Mouse (Mus musculus): ENCODE results near the gene Unc50. TPM values are rescaled to one million over a fixed set of nuclear protein-coding genes. Genes with fewer than 3 reads are reported as not detected.

Gene Unc50
- 116 and 121 TPM in 2 replicates for polyA plus RNA-seq (2015; fragmentation: Nextera tagmentation; extraction: Ambion mirVana)

- H3K36me3 ChIP-seq = peaks cover 40% of the 10 kb centered on the region
- peak within 1 kb of the TSS; percentile 91 for H3K9ac ChIP-seq
- H3K27ac ChIP-seq (replicated peaks) = peak within 1 kb of the TSS; percentile 75
- H3K4me3 ChIP-seq = peak within 1 kb of the TSS; percentile 84
- peak within 1 kb of the TSS; percentile 84 for H3K4me2 ChIP-seq
- peak; percentile 99 for ATAC-seq (ENCODE audit: low FRiP score, low read depth)
- H3K9me3 ChIP-seq = no peaks in the 10 kb centered on the region
- 3% methylated on average over 57 of the region's 57 CpGs for WGBS
- no peaks in the 10 kb centered on the region for H3K27me3 ChIP-seq
- peaks cover 32% of the 10 kb centered on the region for H3K4me1 ChIP-seq (replicated peaks)
Observed at GRCm38 (mm10) chr1:37429366-37430296, at the start of gene Unc50, which contains the start of gene Coa5. TSS of gene Unc50 (plus strand) at chr1:37430139. TSS of gene Coa5 (minus strand) at chr1:37430103.

GRCm38 (mm10) chr1:37380913-37381312, 49.0 kb upstream of the Unc50 start:
- H3K36me3 ChIP-seq = peaks cover 27% of the 10 kb centered on the region
- H3K9ac ChIP-seq = no peak overlapping the region
- no peak for ATAC-seq (ENCODE audit: low FRiP score, low read depth)
- no peak overlapping the region for H3K4me2 ChIP-seq
- no peaks in the 10 kb centered on the region for H3K27me3 ChIP-seq
- H3K9me3 ChIP-seq = no peaks in the 10 kb centered on the region
- H3K27ac ChIP-seq (replicated peaks) = no peak overlapping the region
- WGBS = 93% methylated on average over 5 of the region's 5 CpGs
- no peaks in the 10 kb centered on the region for H3K4me1 ChIP-seq (replicated peaks)
- no peak overlapping the region for H3K4me3 ChIP-seq

GRCm38 (mm10) chr1:37384304-37384703, 45.6 kb upstream of the Unc50 start:
- WGBS = 89% methylated on average over 3 of the region's 3 CpGs
- Histone ChIP-seq H3K9me3 (no peaks in the 10 kb centered on the region), H3K4me2 (no peak overlapping the region), H3K36me3 (peaks cover 27% of the 10 kb centered on the region), H3K4me1 (replicated peaks) (no peaks in the 10 kb centered on the region), H3K27ac (replicated peaks) (no peak overlapping the region), H3K9ac (no peak overlapping the region), H3K4me3 (no peak overlapping the region), H3K27me3 (no peaks in the 10 kb centered on the region)
- no peak for ATAC-seq (ENCODE audit: low FRiP score, low read depth)

GRCm38 (mm10) chr1:37386448-37386971, 43.4 kb upstream of the Unc50 start:
- peaks cover 28% of the 10 kb centered on the region for H3K36me3 ChIP-seq
- 84% methylated on average over 7 of the region's 7 CpGs for WGBS
- no peaks in the 10 kb centered on the region for H3K27me3 ChIP-seq
- H3K4me3 ChIP-seq = no peak overlapping the region
- H3K9ac ChIP-seq = no peak overlapping the region
- H3K9me3 ChIP-seq = no peaks in the 10 kb centered on the region
- H3K27ac ChIP-seq (replicated peaks) = no peak overlapping the region
- no peak overlapping the region for H3K4me2 ChIP-seq
- H3K4me1 ChIP-seq (replicated peaks) = no peaks in the 10 kb centered on the region
- no peak for ATAC-seq (ENCODE audit: low FRiP score, low read depth)

- Histone ChIP-seq H3K4me1 (replicated peaks) (no peaks in the 10 kb centered on the region), H3K4me2 (no peak overlapping the region), H3K27ac (replicated peaks) (no peak overlapping the region), H3K27me3 (no peaks in the 10 kb centered on the region), H3K9me3 (no peaks in the 10 kb centered on the region), H3K4me3 (no peak overlapping the region), H3K36me3 (peaks cover 66% of the 10 kb centered on the region), H3K9ac (no peak overlapping the region)
- ATAC-seq (ENCODE audit: low FRiP score, low read depth) = no peak
- WGBS = 69% methylated on average over 5 of the region's 5 CpGs
Observed at GRCm38 (mm10) chr1:37393174-37393573, 36.8 kb upstream of the Unc50 start.

GRCm38 (mm10) chr1:37396481-37396880, 33.5 kb upstream of the Unc50 start:
- no peak for ATAC-seq (ENCODE audit: low FRiP score, low read depth)
- WGBS = 74% methylated on average over 1 of the region's 1 CpGs
- H3K36me3 ChIP-seq = peaks cover 56% of the 10 kb centered on the region

GRCm38 (mm10) chr1:37398961-37399360, 31.0 kb upstream of the Unc50 start:
- peaks cover 52% of the 10 kb centered on the region for H3K36me3 ChIP-seq
- no peaks in the 10 kb centered on the region for H3K9me3 ChIP-seq
- no peaks in the 10 kb centered on the region for H3K4me1 ChIP-seq (replicated peaks)
- no peak overlapping the region for H3K4me3 ChIP-seq
- no peak overlapping the region for H3K27ac ChIP-seq (replicated peaks)
- no peaks in the 10 kb centered on the region for H3K27me3 ChIP-seq
- no peak for ATAC-seq (ENCODE audit: low FRiP score, low read depth)
- H3K4me2 ChIP-seq = no peak overlapping the region
- H3K9ac ChIP-seq = no peak overlapping the region
- WGBS = 67% methylated on average over 3 of the region's 3 CpGs

More at GRCm38 (mm10) chr1:37396481-37396880, 33.5 kb upstream of the Unc50 start:
- Histone ChIP-seq H3K4me3 (no peak overlapping the region), H3K9ac (no peak overlapping the region), H3K4me1 (replicated peaks) (no peaks in the 10 kb centered on the region), H3K27me3 (no peaks in the 10 kb centered on the region), H3K4me2 (no peak overlapping the region), H3K9me3 (no peaks in the 10 kb centered on the region), H3K27ac (replicated peaks) (no peak overlapping the region)

- Histone ChIP-seq H3K27ac (replicated peaks) (no peak overlapping the region), H3K9ac (no peak overlapping the region), H3K27me3 (no peaks in the 10 kb centered on the region), H3K4me1 (replicated peaks) (no peaks in the 10 kb centered on the region), H3K4me2 (no peak overlapping the region), H3K36me3 (peaks cover 46% of the 10 kb centered on the region), H3K4me3 (no peak overlapping the region), H3K9me3 (no peaks in the 10 kb centered on the region)
- WGBS = 74% methylated on average over 8 of the region's 8 CpGs
- ATAC-seq (ENCODE audit: low FRiP score, low read depth) = no peak
Observed at GRCm38 (mm10) chr1:37399734-37400133, 30.2 kb upstream of the Unc50 start.

GRCm38 (mm10) chr1:37401687-37402086, 28.3 kb upstream of the Unc50 start:
- H3K4me2 ChIP-seq = no peak overlapping the region
- no peak overlapping the region for H3K4me3 ChIP-seq
- no peaks in the 10 kb centered on the region for H3K27me3 ChIP-seq
- H3K4me1 ChIP-seq (replicated peaks) = no peaks in the 10 kb centered on the region
- ATAC-seq (ENCODE audit: low FRiP score, low read depth) = no peak
- H3K9me3 ChIP-seq = no peaks in the 10 kb centered on the region
- peaks cover 34% of the 10 kb centered on the region for H3K36me3 ChIP-seq
- WGBS = 62% methylated on average over 4 of the region's 4 CpGs
- H3K27ac ChIP-seq (replicated peaks) = no peak overlapping the region
- H3K9ac ChIP-seq = no peak overlapping the region

- Histone ChIP-seq H3K4me3 (no peak overlapping the region), H3K9me3 (no peaks in the 10 kb centered on the region), H3K4me1 (replicated peaks) (no peaks in the 10 kb centered on the region), H3K4me2 (no peak overlapping the region), H3K9ac (no peak overlapping the region), H3K27me3 (no peaks in the 10 kb centered on the region), H3K36me3 (peaks cover 25% of the 10 kb centered on the region; the same call in 1 of the 2 replicates), H3K27ac (replicated peaks) (no peak overlapping the region)
- WGBS = 58% methylated on average over 2 of the region's 2 CpGs
- peak; percentile 42; the same call in 1 of the 2 replicates for ATAC-seq (ENCODE audit: low FRiP score, low read depth)
Observed at GRCm38 (mm10) chr1:37405137-37405536, 24.8 kb upstream of the Unc50 start.

GRCm38 (mm10) chr1:37407228-37407627, 22.7 kb upstream of the Unc50 start:
- WGBS = 77% methylated on average over 8 of the region's 8 CpGs
- ATAC-seq (ENCODE audit: low FRiP score, low read depth) = no peak

GRCm38 (mm10) chr1:37408059-37408458, 21.9 kb upstream of the Unc50 start:
- WGBS = 87% methylated on average over 8 of the region's 8 CpGs
- no peak for ATAC-seq (ENCODE audit: low FRiP score, low read depth)
- Histone ChIP-seq H3K4me2 (no peak overlapping the region), H3K9ac (no peak overlapping the region), H3K27ac (replicated peaks) (no peak overlapping the region), H3K4me3 (no peak overlapping the region), H3K9me3 (no peaks in the 10 kb centered on the region), H3K27me3 (no peaks in the 10 kb centered on the region), H3K36me3 (0 out of 2 replicates have a peak, but pooled peaks cover 16% of the 10 kb centered on the region), H3K4me1 (replicated peaks) (no peaks in the 10 kb centered on the region)

More at GRCm38 (mm10) chr1:37407228-37407627, 22.7 kb upstream of the Unc50 start:
- H3K4me2 ChIP-seq = no peak overlapping the region
- H3K27me3 ChIP-seq = no peaks in the 10 kb centered on the region
- H3K4me3 ChIP-seq = no peak overlapping the region
- H3K4me1 ChIP-seq (replicated peaks) = no peaks in the 10 kb centered on the region
- H3K9me3 ChIP-seq = no peaks in the 10 kb centered on the region
- H3K36me3 ChIP-seq = peaks cover 24% of the 10 kb centered on the region; the same call in 1 of the 2 replicates
- H3K9ac ChIP-seq = no peak overlapping the region
- no peak overlapping the region for H3K27ac ChIP-seq (replicated peaks)
